Mouse (Mus musculus): ENCODE measurements around the gene Gm36028. TPM values are rescaled to one million over a fixed set of nuclear protein-coding genes. Genes with fewer than 3 reads are reported as not detected.

The Gm36028 gene
- 0.25 and 0.43 TPM in 2 replicates for polyA plus RNA-seq (2012; rRNA removed)

GRCm38 (mm10) chr16:37861029-37861428, at the start of gene Gm36028:
Gene Gm36028, minus strand, starts transcription at chr16:37861146.
- no peak for DNase-seq (ENCODE audit: low read depth)
- TF ChIP-seq CTCF (IDR thresholded peaks at IDR 0.05; ENCODE audit: borderline replicate concordance, extremely low read depth, insufficient read depth, insufficient read length): no peak
- TF ChIP-seq POLR2A (IDR thresholded peaks at IDR 0.05; ENCODE audit: borderline replicate concordance, extremely low read depth, insufficient read depth, insufficient read length, poor library complexity, severe bottlenecking): no peak

- DNase-seq (ENCODE audit: low read depth): no peak
- no peak for TF ChIP-seq CTCF (IDR thresholded peaks at IDR 0.05; ENCODE audit: borderline replicate concordance, extremely low read depth, insufficient read depth, insufficient read length)
- no peak for TF ChIP-seq POLR2A (IDR thresholded peaks at IDR 0.05; ENCODE audit: borderline replicate concordance, extremely low read depth, insufficient read depth, insufficient read length, poor library complexity, severe bottlenecking)
These were observed 45.5 kb upstream of the Gm36028 start for GRCm38 (mm10) chr16:37906456-37906855.

- TF ChIP-seq CTCF (IDR thresholded peaks at IDR 0.05; ENCODE audit: borderline replicate concordance, extremely low read depth, insufficient read depth, insufficient read length): no peak
- no peak for TF ChIP-seq POLR2A (IDR thresholded peaks at IDR 0.05; ENCODE audit: borderline replicate concordance, extremely low read depth, insufficient read depth, insufficient read length, poor library complexity, severe bottlenecking)
- no peak for DNase-seq (ENCODE audit: low read depth)
These were observed 40.4 kb upstream of the Gm36028 start for GRCm38 (mm10) chr16:37901318-37901717.

GRCm38 (mm10) chr16:37899357-37899756, 38.4 kb upstream of the Gm36028 start:
- TF ChIP-seq POLR2A (IDR thresholded peaks at IDR 0.05; ENCODE audit: borderline replicate concordance, extremely low read depth, insufficient read depth, insufficient read length, poor library complexity, severe bottlenecking) (no peak), CTCF (IDR thresholded peaks at IDR 0.05; ENCODE audit: borderline replicate concordance, extremely low read depth, insufficient read depth, insufficient read length) (no peak)
- DNase-seq (ENCODE audit: low read depth): peak; percentile 38

GRCm38 (mm10) chr16:37898790-37899189, 37.8 kb upstream of the Gm36028 start:
- no peak for DNase-seq (ENCODE audit: low read depth)
- TF ChIP-seq CTCF (IDR thresholded peaks at IDR 0.05; ENCODE audit: borderline replicate concordance, extremely low read depth, insufficient read depth, insufficient read length) (no peak), POLR2A (IDR thresholded peaks at IDR 0.05; ENCODE audit: borderline replicate concordance, extremely low read depth, insufficient read depth, insufficient read length, poor library complexity, severe bottlenecking) (no peak)

- no peak for DNase-seq (ENCODE audit: low read depth)
- TF ChIP-seq CTCF (IDR thresholded peaks at IDR 0.05; ENCODE audit: borderline replicate concordance, extremely low read depth, insufficient read depth, insufficient read length) (no peak), POLR2A (IDR thresholded peaks at IDR 0.05; ENCODE audit: borderline replicate concordance, extremely low read depth, insufficient read depth, insufficient read length, poor library complexity, severe bottlenecking) (no peak)
These were observed 33.0 kb upstream of the Gm36028 start for GRCm38 (mm10) chr16:37893942-37894341.

GRCm38 (mm10) chr16:37893381-37893780, 32.4 kb upstream of the Gm36028 start:
- TF ChIP-seq CTCF (IDR thresholded peaks at IDR 0.05; ENCODE audit: borderline replicate concordance, extremely low read depth, insufficient read depth, insufficient read length): no peak
- no peak for TF ChIP-seq POLR2A (IDR thresholded peaks at IDR 0.05; ENCODE audit: borderline replicate concordance, extremely low read depth, insufficient read depth, insufficient read length, poor library complexity, severe bottlenecking)
- peak; percentile 20 for DNase-seq (ENCODE audit: low read depth)

GRCm38 (mm10) chr16:37892667-37893066, 31.7 kb upstream of the Gm36028 start:
- DNase-seq (ENCODE audit: low read depth): peak; percentile 93
- no peak for TF ChIP-seq CTCF (IDR thresholded peaks at IDR 0.05; ENCODE audit: borderline replicate concordance, extremely low read depth, insufficient read depth, insufficient read length)

- no peak for DNase-seq (ENCODE audit: low read depth)
- TF ChIP-seq POLR2A (IDR thresholded peaks at IDR 0.05; ENCODE audit: borderline replicate concordance, extremely low read depth, insufficient read depth, insufficient read length, poor library complexity, severe bottlenecking): no peak
- no peak for TF ChIP-seq CTCF (IDR thresholded peaks at IDR 0.05; ENCODE audit: borderline replicate concordance, extremely low read depth, insufficient read depth, insufficient read length)
These were observed 28.0 kb upstream of the Gm36028 start for GRCm38 (mm10) chr16:37888986-37889385.

- TF ChIP-seq POLR2A (IDR thresholded peaks at IDR 0.05; ENCODE audit: borderline replicate concordance, extremely low read depth, insufficient read depth, insufficient read length, poor library complexity, severe bottlenecking): no peak
- TF ChIP-seq CTCF (IDR thresholded peaks at IDR 0.05; ENCODE audit: borderline replicate concordance, extremely low read depth, insufficient read depth, insufficient read length): no peak
- no peak for DNase-seq (ENCODE audit: low read depth)
These were observed 20.2 kb upstream of the Gm36028 start for GRCm38 (mm10) chr16:37881168-37881567.

GRCm38 (mm10) chr16:37879750-37880419, 18.9 kb upstream of the Gm36028 start:
- DNase-seq (ENCODE audit: low read depth): no peak
- TF ChIP-seq POLR2A (IDR thresholded peaks at IDR 0.05; ENCODE audit: borderline replicate concordance, extremely low read depth, insufficient read depth, insufficient read length, poor library complexity, severe bottlenecking): no peak
- TF ChIP-seq CTCF (IDR thresholded peaks at IDR 0.05; ENCODE audit: borderline replicate concordance, extremely low read depth, insufficient read depth, insufficient read length): no peak

GRCm38 (mm10) chr16:37878951-37879505, 18.1 kb upstream of the Gm36028 start:
- TF ChIP-seq CTCF (IDR thresholded peaks at IDR 0.05; ENCODE audit: borderline replicate concordance, extremely low read depth, insufficient read depth, insufficient read length): no peak
- TF ChIP-seq POLR2A (IDR thresholded peaks at IDR 0.05; ENCODE audit: borderline replicate concordance, extremely low read depth, insufficient read depth, insufficient read length, poor library complexity, severe bottlenecking): no peak
- no peak for DNase-seq (ENCODE audit: low read depth)
